Mouse (Mus musculus) hematopoietic stem cell, adult 5-6 weeks (primary cell): ENCODE data around the gene Cuedc1. TPM values are rescaled to one million over a fixed set of nuclear protein-coding genes. Genes with fewer than 3 reads are reported as not detected.
"Not testable (repeated sequence)": the region's sequence is repeated elsewhere in the genome, so short reads cannot be mapped to it uniquely, and the experiment has no call there.

Source experiments
- ATAC-seq, 2 experiments: fragments of 125-278 bp in 1 of 2; replicated peaks in 1 of 2; 2 replicates each; pipeline ENCODE4 v1.8.0; 2016 to 2017; ENCODE audit warnings: inconsistent platforms in 2 of 2, mild to moderate bottlenecking in 2 of 2, moderate number of reproducible peaks in 2 of 2, low read depth in 1 of 2, moderate TSS enrichment in 1 of 2; ENCODE audit not compliant: low FRiP score in 2 of 2, poor library complexity in 2 of 2, severe bottlenecking in 2 of 2, insufficient read depth in 1 of 2, low TSS enrichment in 1 of 2
- total RNA-seq: library from RNA; stranded (forward); fragments of 172-1452, 232-1000 nt; gene quantifications from 2 replicates; pipeline ENCODE4 v1.2.3, GENCODE M21; 2017

The Cuedc1 gene
- total RNA-seq, 1 experiment from 2014 or later = 9.5 TPM

DNA sequence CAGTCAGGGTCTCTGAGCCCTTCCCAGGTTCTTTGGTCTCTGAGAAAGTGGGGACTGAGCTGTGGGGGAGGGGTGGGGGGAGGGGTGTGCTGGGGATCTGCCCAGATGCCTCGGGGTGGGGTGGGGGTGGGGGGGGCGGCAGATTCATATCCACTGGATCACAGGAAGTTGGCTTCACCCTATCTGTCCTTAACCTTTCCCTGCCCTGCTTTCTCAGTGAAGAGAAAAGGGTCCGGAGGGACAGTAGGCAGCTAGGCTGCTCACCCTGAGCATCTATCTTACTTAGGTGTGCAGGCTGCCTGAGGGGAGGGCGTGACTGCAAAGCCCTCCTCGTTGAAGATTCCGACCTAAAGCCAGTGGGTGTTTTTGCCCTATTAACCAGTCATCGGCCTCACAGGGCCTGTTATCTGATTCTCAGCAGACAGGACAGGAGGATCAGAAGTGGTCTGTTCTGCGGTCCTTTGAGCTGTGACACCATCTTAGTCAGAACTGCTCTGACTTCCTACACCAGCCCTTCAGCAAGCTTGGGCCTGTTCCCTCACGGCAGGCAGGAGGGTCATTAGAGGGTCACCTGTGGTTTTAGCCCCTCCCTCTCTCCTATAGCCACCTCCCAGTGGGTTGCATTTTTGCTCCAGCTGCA, 75.6 kb downstream of the Cuedc1 start:
- ATAC-seq = peak; percentile 12 to 25; a peak in 1 of 4 replicates

DNA sequence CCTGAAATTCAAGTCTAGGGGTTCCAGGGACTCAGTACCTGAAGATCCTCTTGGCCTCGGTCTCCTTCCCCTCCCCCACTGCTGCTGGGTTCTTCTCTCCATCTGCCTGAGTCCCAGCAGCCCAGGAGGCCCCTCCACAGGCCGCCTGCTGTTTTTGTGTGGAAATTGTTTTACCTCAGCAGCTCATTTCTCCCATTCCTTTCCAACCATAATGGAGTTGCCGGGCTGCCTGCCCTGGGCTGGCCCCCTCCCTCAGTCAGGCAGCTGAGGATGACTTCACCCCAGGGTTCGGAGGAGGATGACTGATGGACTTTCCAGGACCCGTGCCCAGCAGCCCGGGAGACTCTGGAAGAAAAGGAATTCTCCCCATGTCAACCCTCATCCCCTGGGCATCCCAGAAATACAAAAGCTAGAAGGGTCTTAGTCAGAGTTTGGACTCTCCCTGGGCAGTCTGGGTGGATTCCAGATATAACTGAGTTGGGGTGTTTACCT, 82.7 kb downstream of the Cuedc1 start:
- no peak for ATAC-seq

DNA sequence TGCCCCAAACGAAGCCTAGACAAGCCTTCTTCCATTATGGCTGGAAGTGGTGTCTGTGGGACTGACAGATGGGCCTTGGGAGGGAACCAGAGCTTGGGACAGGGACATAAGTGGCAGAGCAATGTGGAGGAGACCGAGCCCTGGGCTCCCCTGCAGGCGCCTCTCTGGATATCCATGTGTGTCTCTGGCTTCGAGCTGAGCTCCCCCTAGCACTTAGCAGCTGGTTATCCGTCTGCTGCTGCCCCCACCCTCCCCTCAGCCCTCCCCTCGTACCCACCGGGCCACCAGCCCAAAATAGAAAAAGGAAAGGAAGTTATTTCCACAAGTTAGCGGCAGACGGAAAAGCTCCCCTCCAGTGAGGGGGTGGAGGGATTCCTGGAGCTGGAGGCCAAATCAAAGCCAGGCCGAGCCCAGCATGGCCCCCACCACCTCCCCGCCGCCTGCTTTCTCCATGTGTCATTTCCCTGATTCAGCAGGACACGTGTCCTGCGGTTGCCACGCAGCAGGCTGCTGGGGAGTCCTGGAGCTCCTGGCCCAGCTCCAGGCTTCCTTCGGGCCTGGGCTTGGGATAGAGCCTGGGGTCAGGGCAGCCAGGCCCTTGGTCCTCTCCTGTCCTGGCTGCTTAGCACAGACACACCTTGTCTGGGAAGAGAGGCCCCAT, 83.2 kb downstream of the Cuedc1 start:
- ATAC-seq = peak; percentile 47 to 50; a peak in 2 of 4 replicates

- no peak for ATAC-seq
These were observed 86.8 kb downstream of the Cuedc1 start for GRCm38 (mm10) chr11:88184632-88185180.

DNA sequence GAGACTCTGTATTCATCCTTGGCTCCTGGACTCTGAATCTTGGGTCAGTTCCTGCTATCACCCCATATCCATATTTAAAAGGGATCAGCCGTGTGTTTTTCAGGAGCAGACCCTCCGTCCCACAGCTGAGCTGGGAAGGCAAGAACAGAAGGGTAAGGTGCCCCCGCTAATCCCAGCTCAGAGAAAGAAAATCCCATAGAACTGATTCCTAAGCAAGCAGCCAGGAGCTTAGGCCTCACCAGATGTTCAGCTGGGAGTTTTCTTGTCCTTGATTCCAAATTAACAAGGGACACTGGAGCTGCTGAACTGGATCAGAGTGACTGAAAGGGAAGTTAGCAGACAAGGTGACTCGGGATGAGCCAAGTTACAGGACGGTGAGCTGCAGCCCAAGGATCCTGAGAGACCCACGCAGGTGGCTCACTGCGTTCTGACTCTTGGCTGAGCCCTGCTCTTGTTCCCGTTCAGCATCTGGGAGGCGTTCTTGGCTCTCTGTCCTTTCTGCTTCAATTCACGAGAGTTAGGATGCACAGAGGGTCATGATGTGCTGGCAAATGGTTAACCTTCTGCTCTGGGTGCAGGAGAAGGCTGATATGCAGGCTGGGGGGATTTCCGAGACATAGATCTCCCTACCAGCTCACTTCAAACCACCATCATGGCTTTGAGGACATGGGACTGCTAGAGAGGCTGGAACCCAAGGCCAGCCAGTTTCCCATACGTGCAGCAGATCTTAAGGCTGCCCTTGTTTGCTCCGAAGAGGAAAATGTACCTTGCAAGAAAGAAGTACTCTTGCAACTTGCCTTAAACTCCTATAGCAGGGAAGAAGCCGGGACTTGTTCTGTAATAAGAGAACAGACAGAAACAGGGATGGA, 88.5 kb downstream of the Cuedc1 start:
- no peak for ATAC-seq

DNA sequence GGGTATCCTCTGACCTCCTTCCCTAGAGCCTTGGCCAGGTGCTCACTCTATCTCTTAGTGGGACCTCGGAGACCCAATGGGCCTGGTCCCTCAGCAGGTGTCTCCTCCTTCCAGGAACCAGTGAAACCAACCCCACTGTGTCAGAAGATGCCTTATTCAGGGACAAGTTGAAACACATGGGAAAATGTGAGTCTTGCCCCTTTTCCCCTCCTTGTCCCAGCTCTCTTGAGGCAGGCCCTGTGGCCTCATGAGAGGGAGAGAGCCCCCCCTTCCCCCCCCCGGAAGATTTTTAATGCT, 89.0 kb downstream of the Cuedc1 start:
- no peak for ATAC-seq

- ATAC-seq = peak; percentile 85 to 93
These were observed 89.7 kb downstream of the Cuedc1 start for GRCm38 (mm10) chr11:88187417-88188133.

GRCm38 (mm10) chr11:88188216-88188615, 90.4 kb downstream of the Cuedc1 start:
- ATAC-seq = no peak

- no peak for ATAC-seq
These were observed 90.8 kb downstream of the Cuedc1 start for GRCm38 (mm10) chr11:88188635-88189034.

DNA sequence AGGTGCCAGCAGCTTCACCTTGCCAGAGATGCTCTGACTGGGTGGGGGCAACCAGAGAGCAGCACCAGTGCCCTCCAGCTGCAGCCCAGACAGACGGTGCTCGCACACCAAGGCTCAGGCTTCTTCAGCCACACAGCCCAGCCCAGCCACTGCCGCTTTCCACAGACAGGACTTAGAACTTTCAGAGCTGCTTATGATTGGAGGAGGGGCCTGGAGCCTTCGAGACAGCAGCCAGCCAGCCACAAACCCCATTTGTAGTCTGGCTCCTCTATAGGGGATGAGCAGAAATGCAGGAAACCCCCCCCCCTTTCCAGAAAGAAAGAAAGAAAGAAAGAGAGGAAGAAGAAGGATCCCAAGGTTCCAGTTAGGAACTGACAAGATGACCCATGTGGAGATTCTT, 94.7 kb downstream of the Cuedc1 start:
- ATAC-seq = no peak

GRCm38 (mm10) chr11:88193098-88193823, 95.4 kb downstream of the Cuedc1 start:
- peak in 1 of 2 experiments; percentile 34; a peak in 1 of 4 replicates for ATAC-seq

GRCm38 (mm10) chr11:88193824-88194696, 96.2 kb downstream of the Cuedc1 start:
- peak; percentile 30 to 55; a peak in 3 of 4 replicates for ATAC-seq

DNA sequence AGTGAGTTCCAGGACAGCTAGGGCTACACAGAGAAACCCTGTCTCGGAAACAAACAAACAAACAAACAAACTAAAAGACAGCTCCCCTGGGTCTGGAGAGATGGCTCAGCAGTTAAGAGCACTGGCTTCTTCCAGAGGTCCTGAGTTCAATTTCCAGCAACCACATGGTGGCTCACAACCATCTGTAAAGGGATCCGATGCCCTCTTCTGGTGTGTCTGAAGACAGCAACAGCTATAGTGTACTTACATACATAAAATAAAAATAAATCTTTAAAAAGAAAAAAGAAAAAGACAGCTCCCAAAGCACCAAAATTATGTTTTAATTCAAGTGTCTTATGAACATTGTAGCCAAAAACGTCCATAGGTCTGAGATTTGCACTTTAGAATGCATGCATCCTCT, 97.8 kb downstream of the Cuedc1 start:
- not testable (repeated sequence) for ATAC-seq

DNA sequence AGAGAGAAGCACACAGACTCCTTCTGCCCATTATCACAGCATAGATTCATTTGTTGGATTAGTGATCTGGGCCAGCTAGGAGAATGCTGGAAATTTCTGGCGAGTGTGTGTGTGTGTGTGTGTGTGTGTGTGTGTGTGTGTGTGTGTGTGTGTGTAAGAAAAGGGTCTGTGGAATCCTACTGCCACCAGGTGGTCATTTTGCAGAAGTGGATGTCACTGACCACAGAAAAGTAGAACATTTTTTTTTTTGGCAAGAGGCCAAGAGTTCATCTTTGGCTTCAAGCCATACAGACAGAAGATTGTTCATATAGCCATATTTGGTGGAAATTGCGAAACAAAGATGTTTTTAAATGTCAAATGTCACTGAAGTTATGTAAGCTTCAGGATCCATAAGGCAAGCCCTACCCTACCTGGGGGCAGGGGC, 99.3 kb downstream of the Cuedc1 start:
- ATAC-seq = peak in 1 of 2 experiments; percentile 26; a peak in 1 of 4 replicates

GRCm38 (mm10) chr11:88198223-88198622, 100.4 kb downstream of the Cuedc1 start:
- ATAC-seq = no peak

- no peak for ATAC-seq
These were observed 103.3 kb downstream of the Cuedc1 start for GRCm38 (mm10) chr11:88201172-88201571.
